Mouse (Mus musculus) forebrain, embryonic 14.5 days (tissue): ENCODE results near the gene Trap1a. TPM values are rescaled to one million over a fixed set of nuclear protein-coding genes. Genes with fewer than 3 reads are reported as not detected.

ENCODE experiments used
- ATAC-seq: fragments of 200-750 bp; cut with Nextera tagmentation; 2 replicates; pipeline ENCODE4 v1.8.0; 2017; ENCODE audit warnings: mild to moderate bottlenecking, moderate library complexity
- DNase-seq: peaks from one replicate; pipeline ENCODE4 v3.0.0-alpha.2; 2015; ENCODE audit warnings: low spot score
- H3K27ac ChIP-seq: fragments of 300-500 bp; sonication (generic); 2 replicates; pipeline ENCODE4 v1.5.1; 2014; ENCODE audit warnings: low read depth, mild to moderate bottlenecking, control low read depth, low read length, moderate library complexity
- H3K27me3 ChIP-seq: fragments of 300-500 bp; sonication (generic); replicated peaks from 2 replicates; pipeline ENCODE4 v1.6.1; 2014; ENCODE audit warnings: low read length, control low read depth, mixed read lengths; ENCODE audit not compliant: control insufficient read depth, insufficient read depth
- H3K36me3 ChIP-seq: fragments of 300-500 bp; sonication (generic); 2 replicates; pipeline ENCODE4 v1.6.1; 2014; ENCODE audit warnings: low read length, control low read depth; ENCODE audit not compliant: control insufficient read depth, insufficient read depth
- H3K4me1 ChIP-seq: fragments of 300-500 bp; sonication (generic); 2 replicates; pipeline ENCODE4 v1.6.1; 2014; ENCODE audit warnings: antibody characterized with exemption, low read length, control low read depth; ENCODE audit not compliant: control insufficient read depth, insufficient read depth
- H3K4me2 ChIP-seq: fragments of 300-500 bp; sonication (generic); 2 replicates; pipeline ENCODE4 v1.6.1; 2014; ENCODE audit warnings: mild to moderate bottlenecking, control low read depth, low read length
- H3K4me3 ChIP-seq: fragments of 300-500 bp; sonication (generic); 2 replicates; pipeline ENCODE4 v1.5.1; 2014; ENCODE audit warnings: low read depth, low read length, control low read depth
- H3K9ac ChIP-seq: fragments of 300-500 bp; sonication (generic); 2 replicates; pipeline ENCODE4 v1.6.1; 2014; ENCODE audit warnings: mild to moderate bottlenecking, low read length, control low read depth, moderate library complexity
- H3K9me3 ChIP-seq: fragments of 300-500 bp; sonication (generic); replicated peaks from 2 replicates; pipeline ENCODE4 v1.6.1; 2016; ENCODE audit warnings: low read length, control low read depth, mixed read lengths; ENCODE audit not compliant: control insufficient read depth
- WGBS: fragments of 180-500 bp; shearing (Covaris S2); extraction: QIAGEN DNeasy Blood & Tissue Kit; methylation state at CpG from one replicate; pipeline ENCODE4 v1.1.7; 2014; 5-methylcytosine and 5-hydroxymethylcytosine counted together
- polyA plus RNA-seq: library from polyadenylated mRNA; unstranded; fragments of >200 nt; fragmentation: Nextera tagmentation; extraction: Ambion mirVana; gene quantifications from 2 replicates; pipeline ENCODE4 v1.2.1, GENCODE M21; 2014

The Trap1a gene
- polyA plus RNA-seq, 1 experiment from 2014 or later, result not detected

DNA sequence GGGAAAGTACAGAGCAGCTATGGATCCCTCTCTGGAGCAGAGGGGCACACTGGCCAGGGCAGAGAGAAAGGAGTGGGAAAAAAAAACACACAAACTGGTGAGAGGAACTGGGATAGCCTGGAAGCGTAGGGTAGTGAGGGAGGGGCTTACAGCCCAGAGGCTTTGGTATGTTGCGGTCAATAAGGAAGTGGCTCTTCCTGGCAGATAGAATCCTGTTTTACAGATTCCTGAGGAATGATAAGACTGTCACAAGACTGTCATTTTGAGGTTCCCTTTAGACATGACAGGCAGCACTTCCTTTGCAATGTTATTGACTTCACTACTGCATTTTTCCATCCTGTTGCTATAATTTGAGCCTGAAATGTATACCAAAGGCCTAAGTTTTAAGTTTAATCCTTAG lies 7.7 kb downstream of the Trap1a start:
- Histone ChIP-seq H3K9me3 (no peaks in the 10 kb centered on the region), H3K9ac (no peak overlapping the region), H3K4me2 (no peak overlapping the region), H3K27me3 (no peaks in the 10 kb centered on the region), H3K36me3 (no peaks in the 10 kb centered on the region), H3K4me3 (no peak overlapping the region), H3K4me1 (no peaks in the 10 kb centered on the region), H3K27ac (no peak overlapping the region)
- WGBS, result 84% methylated on average over 2 of the region's 2 CpGs
- DNase-seq (no peak), ATAC-seq (no peak)

DNA sequence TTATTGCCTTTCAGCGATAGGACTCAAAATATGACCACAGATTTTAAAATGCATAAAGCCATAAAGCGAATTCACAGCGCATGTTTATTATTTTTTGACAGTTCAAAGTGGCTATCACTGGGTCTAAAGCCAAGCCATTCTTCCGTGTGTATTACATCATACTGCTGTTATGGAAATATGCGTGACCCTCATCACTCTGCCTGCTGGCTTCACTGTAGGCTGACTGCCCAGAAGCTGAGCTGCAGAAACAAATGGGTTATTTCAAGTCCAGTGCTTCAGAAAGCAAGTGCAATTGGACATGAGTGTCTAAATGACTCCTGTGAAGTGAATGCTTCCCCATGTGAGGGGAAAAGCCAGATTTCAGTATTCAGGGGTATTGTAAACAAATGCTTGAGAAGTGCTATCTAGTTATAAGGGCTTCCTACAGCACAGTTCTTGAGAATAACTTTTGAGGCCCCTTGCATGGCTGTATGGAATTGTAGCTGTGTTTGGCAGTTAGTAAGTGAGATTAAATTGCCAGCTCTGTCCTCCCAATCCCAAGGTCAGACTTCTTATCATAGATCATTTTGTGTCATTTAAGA lies 18.8 kb downstream of the Trap1a start:
- Histone ChIP-seq H3K27ac (no peak overlapping the region), H3K36me3 (no peaks in the 10 kb centered on the region), H3K4me1 (no peaks in the 10 kb centered on the region), H3K4me2 (no peak overlapping the region), H3K9me3 (no peaks in the 10 kb centered on the region), H3K27me3 (no peaks in the 10 kb centered on the region), H3K9ac (no peak overlapping the region), H3K4me3 (no peak overlapping the region)
- 82% methylated on average over 5 of the region's 5 CpGs for WGBS
- DNase-seq (no peak), ATAC-seq (no peak)

DNA sequence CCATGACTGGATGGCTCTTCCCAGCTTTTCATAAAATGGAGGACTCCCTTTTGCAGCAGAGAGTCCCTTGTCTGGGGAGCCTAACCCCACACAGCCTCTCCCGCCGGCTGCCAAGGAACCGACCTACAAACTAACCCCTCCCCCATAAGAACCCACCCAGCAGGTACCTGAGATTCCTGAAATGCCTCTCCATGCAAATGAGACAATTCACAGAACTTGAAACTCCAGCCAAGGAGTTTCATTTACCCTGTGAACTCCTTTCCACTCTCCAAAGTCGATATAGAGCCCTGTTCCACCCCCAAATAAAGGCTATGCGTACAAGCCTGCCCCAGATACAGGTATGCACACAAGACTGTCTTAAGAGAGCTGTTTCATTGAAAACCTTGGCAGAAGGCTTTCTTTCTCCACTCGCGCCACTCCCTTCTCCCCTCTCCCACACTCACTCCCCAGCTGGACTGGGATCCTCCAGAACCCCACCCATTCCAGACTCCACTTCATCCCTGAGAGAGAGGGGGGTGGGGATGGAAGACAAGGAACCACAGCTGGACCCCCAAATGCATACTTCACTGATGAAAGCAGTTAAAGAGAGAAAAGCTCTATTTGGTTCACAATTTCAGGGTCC lies 24.3 kb downstream of the Trap1a start:
- Histone ChIP-seq H3K36me3 (no peaks in the 10 kb centered on the region), H3K27me3 (no peaks in the 10 kb centered on the region), H3K9ac (no peak overlapping the region), H3K9me3 (no peaks in the 10 kb centered on the region), H3K4me1 (no peaks in the 10 kb centered on the region), H3K27ac (no peak overlapping the region), H3K4me3 (no peak overlapping the region), H3K4me2 (no peak overlapping the region)
- WGBS, result 63% methylated on average over 7 of the region's 7 CpGs
- ATAC-seq, result no peak
- no peak for DNase-seq

DNA sequence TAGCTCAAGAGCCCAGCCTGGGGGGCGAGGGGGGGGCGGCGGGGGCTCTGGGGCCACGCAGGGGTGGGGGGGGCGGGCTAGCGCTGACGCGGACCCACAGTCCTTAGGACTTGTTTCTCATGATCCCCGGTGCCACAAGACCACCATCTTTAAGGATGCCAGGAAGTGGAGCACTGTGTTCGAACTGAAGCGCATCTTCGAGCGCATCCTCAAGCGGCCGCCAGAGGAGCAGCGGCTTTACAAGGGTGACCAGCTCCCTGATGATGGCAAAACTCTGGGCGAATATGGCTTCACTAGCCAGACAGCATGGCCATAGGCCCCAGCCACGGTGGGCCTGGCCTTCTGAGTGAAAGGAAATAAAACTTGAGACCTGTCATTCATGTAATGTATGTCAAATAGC lies 24.9 kb downstream of the Trap1a start:
- Histone ChIP-seq H3K4me1 (no peaks in the 10 kb centered on the region), H3K4me2 (no peak overlapping the region), H3K4me3 (no peak overlapping the region), H3K27me3 (no peaks in the 10 kb centered on the region), H3K27ac (no peak overlapping the region), H3K9ac (no peak overlapping the region), H3K9me3 (no peaks in the 10 kb centered on the region), H3K36me3 (no peaks in the 10 kb centered on the region)
- WGBS, result 76% methylated on average over 18 of the region's 18 CpGs
- DNase-seq, result no peak
- no peak for ATAC-seq

DNA sequence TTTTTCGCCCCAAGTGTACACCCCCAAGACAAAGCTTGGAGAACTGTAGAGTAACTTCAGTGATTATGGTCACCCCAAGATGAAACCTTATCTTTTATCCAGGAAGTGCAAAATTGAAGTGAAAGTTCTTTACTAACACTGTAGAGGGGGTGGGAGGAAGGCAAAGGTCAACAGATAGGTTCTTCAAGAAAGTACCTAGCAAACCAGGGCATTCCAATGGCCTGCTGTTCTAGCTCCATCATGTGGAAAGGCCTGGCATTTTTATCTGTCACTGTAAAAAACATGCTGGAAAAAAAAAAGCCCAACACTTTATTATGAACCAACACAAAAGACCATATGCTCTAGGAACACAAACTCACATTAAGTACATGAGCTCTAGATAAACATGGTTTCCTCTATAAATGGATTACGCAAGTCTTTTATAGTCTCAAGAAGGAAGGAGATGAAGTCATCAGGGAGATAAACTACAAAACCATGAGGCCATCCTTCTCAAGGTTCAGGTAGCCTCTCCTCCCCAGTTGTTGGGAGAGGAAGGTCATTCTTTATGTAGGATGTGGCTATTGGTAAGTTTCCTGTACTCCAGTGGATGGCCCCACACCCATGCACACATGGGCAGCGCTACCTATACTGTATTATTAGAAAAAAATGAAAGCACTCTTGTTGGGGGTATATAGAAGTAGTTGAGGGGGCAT lies 33.5 kb downstream of the Trap1a start:
- no peak for ATAC-seq
- WGBS, result 79% methylated on average over 3 of the region's 3 CpGs
- no peaks in the 10 kb centered on the region for H3K36me3 ChIP-seq
- no peaks in the 10 kb centered on the region for H3K9me3 ChIP-seq
- H3K27ac ChIP-seq, result no peak overlapping the region
- no peaks in the 10 kb centered on the region for H3K27me3 ChIP-seq
- no peak overlapping the region for H3K4me3 ChIP-seq
- H3K4me1 ChIP-seq, result no peaks in the 10 kb centered on the region
- no peak overlapping the region for H3K4me2 ChIP-seq
- no peak for DNase-seq
- no peak overlapping the region for H3K9ac ChIP-seq

DNA sequence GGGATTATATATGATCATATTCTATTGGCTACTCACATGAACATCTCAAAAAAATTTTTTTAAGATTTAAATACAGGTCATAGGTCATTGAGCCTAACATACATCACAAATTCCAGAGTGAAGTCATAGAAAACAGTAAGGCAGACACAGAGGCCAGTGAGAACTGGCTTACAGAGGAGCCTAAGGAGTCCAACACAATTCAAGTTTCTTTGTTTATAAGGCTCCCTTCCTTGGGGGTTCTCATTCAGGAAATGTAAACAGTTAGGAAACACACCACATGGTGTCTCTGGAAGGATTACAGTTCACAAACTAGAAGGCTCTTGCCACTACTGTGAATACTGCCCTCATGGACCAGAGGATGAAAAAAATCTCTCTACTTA lies 34.0 kb downstream of the Trap1a start:
- Histone ChIP-seq H3K9me3 (no peaks in the 10 kb centered on the region), H3K27me3 (no peaks in the 10 kb centered on the region), H3K4me1 (no peaks in the 10 kb centered on the region), H3K36me3 (no peaks in the 10 kb centered on the region), H3K4me3 (no peak overlapping the region), H3K4me2 (no peak overlapping the region), H3K27ac (no peak overlapping the region), H3K9ac (no peak overlapping the region)
- no peak for DNase-seq
- ATAC-seq, result no peak

DNA sequence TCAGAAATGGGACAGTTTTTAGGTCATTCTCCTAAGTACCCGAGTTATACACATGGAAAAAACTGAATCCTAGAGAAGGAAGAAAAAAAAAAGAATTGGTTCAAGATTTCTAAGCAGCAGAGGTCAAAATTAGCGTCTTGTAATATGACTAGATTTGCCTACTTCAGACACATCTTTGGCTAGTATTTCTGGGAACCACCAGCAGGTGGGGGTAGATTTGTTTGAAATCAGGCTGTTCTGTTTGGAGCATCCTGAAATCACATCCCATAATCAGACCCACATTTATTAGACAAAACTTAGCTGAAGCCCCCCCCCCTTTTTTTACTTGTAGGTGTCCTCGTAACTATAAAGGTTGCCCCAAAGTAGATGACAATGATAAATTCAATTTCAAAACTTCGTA lies 35.6 kb downstream of the Trap1a start:
- no peak overlapping the region for H3K4me2 ChIP-seq
- no peak overlapping the region for H3K27ac ChIP-seq
- H3K9ac ChIP-seq, result no peak overlapping the region
- no peaks in the 10 kb centered on the region for H3K9me3 ChIP-seq
- H3K36me3 ChIP-seq, result no peaks in the 10 kb centered on the region
- no peaks in the 10 kb centered on the region for H3K27me3 ChIP-seq
- no peaks in the 10 kb centered on the region for H3K4me1 ChIP-seq
- WGBS, result 57% methylated on average over 4 of the region's 4 CpGs
- DNase-seq, result peak; percentile 33
- H3K4me3 ChIP-seq, result no peak overlapping the region
- ATAC-seq, result no peak

DNA sequence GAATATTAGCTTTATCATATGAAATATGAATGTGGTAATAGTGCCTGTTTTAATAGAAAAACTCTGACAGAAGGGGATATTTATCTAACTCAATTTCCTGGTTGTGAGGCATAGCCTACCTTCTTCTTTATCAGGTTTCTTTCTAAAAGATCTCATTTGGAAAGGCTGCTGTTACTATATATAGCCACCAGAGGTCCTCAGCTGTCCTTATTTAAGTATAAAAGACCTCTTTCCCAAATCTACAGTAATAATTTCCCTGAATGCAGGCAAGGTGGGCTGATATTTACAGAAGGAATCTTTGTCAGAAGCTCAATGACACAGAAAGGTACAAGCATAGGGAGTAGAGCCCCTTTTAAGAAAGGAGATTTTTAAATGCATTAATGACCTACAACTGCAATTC lies 39.2 kb downstream of the Trap1a start:
- Histone ChIP-seq H3K9me3 (no peaks in the 10 kb centered on the region), H3K36me3 (no peaks in the 10 kb centered on the region), H3K9ac (no peak overlapping the region), H3K4me2 (no peak overlapping the region), H3K27me3 (no peaks in the 10 kb centered on the region), H3K27ac (no peak overlapping the region), H3K4me3 (no peak overlapping the region), H3K4me1 (no peaks in the 10 kb centered on the region)
- ATAC-seq, result no peak
- peak; percentile 70 for DNase-seq
